Mouse (Mus musculus) kidney, postnatal 25 days (tissue): ENCODE data around the gene Olfr960.

ENCODE experiments used
- DNase-seq, 2 experiments: peaks; one replicate each; pipeline ENCODE4 v3.0.0; 2021; ENCODE audit warnings: mixed read lengths in 2 of 2

Gene Olfr960

DNA sequence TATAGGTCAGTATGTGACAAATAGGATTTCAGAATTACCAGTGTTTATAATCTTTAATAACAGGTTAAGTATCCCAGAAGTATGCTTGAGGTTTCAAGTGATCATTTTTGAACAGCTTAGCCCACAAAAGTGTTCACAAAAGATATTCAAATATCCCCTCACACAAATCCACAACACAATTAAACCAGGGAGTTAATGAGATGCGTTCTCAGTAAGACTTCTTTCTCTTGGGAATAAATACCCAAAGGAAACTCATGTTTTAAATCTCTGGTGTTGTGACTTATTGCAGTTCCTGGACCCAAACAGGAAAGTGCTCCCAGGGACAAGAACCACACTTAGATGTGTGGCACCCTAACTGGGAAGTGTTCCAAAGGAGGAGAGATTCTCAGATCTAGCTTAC is at the start of gene Olfr960:
Olfr960 (plus strand) TSS at position 301 of the 400 bp plus-strand sequence.
- DNase-seq, result no peak

DNA sequence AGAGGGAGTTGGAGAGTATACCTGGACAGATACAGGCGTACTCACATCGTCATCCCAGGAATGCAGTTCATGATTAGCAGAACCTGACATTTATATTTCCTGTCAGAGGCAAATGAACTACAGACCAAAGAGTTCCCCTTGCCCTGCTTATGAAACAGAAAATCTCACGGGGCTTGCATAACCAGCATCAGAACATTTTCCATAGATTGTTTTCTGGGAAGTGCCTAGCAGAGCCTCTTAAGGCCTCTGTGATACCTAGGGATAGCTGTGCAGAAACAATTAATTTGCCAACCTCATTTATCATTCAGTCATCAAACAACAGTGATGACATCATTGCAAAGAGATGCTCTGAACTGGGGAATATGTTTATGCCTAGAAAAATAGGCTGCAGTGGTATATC is 45.7 kb upstream of the Olfr960 start, which contains the start of gene Olfr959:
Olfr959 (minus strand) TSS at position 101 of the 400 bp plus-strand sequence.
- no peak for DNase-seq

DNA sequence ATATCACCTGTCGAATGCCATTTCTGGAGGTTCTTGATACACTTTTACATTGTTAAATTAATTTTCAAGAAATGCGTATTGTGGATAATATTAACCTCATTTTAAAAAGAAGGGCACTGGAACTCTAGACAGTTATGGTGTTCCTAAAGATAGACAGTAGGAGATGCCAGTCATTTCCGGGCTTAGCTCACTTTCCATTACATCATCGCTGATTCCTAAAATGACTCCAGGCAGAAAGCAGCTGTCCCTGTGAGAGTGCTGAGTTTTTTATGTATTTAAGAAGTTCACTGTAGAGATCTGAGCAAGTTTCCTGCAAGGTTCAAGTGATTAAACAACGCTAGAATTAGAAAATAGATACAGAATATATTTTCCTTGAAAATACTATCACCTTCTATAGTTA is 44.1 kb upstream of the Olfr960 start:
- no peak for DNase-seq

DNA sequence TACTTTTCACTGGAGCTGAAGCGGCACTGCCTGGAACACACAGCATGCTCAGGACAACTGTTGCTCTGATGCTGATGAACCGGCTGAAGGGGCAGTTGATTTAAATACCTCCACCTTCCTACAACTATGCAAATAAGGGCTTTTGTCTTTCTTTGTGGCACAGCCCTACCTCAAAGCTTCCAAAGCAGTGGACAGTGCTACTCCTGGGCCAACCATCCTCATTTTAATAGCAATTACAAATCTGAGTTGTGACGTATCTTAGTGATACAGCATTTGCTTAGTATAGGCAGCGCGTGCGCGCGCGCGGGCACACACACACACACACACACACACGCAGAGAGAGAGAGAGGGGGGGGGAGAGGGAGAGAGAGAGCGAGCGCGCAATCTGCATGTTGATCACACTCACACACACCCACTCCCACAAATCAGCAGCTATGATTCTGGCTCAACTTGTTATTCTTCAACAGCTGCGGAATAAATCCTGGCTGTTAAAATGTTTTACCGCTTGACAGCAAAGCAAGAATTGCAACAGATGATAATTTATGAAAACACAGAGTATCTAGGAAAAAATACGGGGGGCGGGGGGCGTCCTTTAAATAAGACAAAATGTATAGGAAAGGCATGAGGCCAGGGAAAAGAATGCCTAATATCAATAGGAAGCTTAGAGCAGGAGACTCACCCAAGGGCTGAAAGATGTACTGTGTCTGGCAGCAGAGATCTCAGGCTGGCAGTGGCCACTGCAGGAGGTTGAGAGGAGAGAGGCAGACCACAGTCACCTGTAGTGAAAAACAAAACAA is 18.4 kb upstream of the Olfr960 start:
- no peak for DNase-seq

DNA sequence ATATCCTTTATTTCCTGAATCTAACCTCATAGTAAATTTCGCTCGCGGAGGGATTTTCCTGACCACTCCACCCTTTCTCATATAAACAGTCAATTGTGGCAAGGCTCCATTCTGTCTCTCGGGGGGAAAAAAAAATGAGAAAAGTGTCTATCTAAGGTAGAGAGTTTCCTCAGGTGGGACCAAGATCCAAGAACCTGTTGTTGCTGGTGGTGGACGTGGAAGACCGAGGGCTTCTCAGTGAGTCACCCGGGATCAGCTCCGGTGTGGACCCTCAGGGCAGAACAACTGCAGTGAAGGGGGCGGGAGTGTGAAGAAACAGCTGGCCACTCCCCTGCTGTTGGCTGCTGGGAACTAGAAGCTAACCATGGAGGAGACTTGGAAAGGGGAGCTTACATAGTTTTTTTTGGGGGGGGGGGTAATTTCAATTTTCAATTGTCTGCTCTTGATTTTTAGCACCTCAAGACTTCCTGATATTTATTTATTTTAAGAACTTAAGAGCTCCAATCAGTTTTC is 17.8 kb upstream of the Olfr960 start:
- DNase-seq, result no peak

- DNase-seq, result no peak
Observed at GRCm38 (mm10) chr9:39603999-39604453, 17.1 kb upstream of the Olfr960 start, which contains the start of gene AW551984. Gene AW551984 (minus strand): TSS chr9:39604403.

GRCm38 (mm10) chr9:39608497-39608896 is 12.7 kb upstream of the Olfr960 start:
- DNase-seq, result no peak

DNA sequence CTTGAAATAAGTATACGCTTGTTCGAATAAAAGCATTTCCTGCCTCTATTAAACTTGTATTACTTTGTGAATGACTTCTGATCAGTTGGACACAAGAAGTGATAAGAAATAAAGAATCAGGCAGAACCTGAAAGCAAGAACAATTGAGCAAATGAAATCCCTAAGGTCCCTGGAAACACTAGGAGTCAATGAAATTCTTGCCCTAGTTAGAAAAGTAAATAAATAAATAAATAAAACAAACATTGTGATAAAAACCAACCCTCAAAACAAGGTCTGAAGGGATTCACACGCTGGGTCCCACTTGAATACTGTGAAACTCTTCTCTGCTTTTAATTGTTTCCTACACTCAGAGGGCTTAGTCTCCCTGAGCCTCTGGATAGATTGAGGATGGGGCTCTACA is 10.8 kb upstream of the Olfr960 start, which contains the start of gene Olfr148:
Olfr148 (plus strand) TSS at position 301 of the 400 bp plus-strand sequence.
- DNase-seq, result no peak

DNA sequence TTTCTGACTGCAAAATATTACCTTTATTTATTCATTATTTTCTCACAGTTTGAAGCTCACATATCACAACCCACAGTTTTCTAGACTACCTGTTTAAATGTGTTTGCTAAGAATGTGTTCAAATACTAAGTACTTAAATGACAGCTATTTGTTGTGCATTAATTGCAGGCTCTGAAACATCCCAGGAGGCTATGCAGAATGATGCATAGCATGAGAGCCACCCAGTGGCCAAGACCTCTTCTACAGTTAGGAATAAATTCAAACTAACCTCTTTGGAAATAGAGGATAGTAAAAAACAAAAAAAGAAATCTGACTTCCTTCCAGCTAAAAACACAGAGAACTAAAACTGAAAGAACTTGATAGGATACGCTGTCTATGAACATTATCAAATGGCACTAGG is 9.2 kb upstream of the Olfr960 start:
- peak in 1 of 2 experiments; percentile 14 for DNase-seq

DNA sequence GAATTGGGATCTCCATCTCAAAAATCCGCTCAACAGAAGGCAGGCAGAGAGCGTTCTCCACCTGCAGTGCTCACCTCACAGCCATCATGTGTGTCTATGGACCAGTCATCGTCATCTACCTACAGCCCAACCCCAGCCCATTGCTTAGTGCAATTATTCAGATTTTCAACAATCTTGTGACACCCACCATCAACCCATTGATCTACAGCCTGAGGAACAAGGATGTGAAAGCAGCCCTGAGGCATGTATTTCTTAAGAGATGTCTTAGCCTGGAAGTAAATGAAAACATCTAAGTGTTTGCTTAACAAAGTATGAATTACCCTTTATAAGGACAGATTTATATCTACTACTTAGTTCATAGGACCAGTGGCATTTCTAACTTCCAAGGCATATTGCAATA is 2.6 kb downstream of the Olfr960 start:
- no peak for DNase-seq

GRCm38 (mm10) chr9:39624711-39625110 is 3.5 kb downstream of the Olfr960 start:
- no peak for DNase-seq

GRCm38 (mm10) chr9:39629069-39629468 is 7.9 kb downstream of the Olfr960 start:
- no peak for DNase-seq

DNA sequence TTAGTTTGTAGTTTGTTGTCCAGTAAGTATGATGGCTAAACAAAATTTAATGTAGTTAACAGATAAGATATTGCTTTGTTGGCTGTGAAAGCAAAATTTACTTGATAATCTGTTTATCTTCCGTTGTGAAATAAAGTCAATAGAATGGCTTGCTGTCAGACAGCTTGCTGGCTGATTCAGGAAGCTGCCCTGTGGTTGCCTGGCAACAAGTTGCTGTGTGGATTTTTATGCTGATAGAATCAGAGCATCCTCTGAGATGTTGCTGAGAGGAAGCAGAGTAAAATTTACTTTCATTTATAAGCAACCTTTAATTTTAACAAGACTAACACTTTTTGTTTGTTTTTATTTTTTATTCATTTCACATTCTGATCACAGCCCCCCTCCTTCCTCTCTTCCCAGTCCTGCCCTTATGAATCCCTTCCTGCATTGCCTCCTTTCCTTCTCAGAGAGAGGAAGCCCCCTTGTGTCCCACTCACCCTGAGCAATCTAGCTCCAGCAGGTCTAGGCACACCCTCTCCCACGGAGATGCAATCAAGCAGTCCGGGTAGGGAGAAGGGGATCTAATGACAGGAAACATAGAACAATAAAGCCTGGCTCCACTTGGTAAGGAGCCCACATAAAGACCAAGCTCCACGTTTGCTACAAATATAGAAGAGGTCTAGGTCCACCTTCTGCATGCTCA is 12.9 kb downstream of the Olfr960 start:
- no peak for DNase-seq

- DNase-seq, result no peak
Observed at GRCm38 (mm10) chr9:39644785-39645184, 23.6 kb downstream of the Olfr960 start, which contains the start of gene Olfr961. Gene Olfr961 (plus strand): TSS chr9:39645085.

DNA sequence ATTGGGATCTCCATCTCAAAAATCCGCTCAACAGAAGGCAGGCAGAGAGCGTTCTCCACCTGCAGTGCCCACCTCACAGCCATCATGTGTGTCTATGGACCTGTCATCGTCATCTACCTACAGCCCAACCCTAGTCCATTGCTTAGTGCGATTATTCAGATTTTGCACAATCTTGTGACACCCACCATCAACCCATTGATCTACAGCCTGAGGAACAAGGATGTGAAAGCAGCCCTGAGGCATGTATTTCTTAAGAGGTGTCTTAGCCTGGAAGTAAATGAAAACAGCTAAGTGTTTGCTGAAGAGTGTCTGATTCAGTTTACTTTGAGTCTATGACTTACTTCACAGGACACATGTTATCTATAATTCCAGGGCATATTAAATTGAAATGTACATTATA is 26.2 kb downstream of the Olfr960 start:
- no peak for DNase-seq

DNA sequence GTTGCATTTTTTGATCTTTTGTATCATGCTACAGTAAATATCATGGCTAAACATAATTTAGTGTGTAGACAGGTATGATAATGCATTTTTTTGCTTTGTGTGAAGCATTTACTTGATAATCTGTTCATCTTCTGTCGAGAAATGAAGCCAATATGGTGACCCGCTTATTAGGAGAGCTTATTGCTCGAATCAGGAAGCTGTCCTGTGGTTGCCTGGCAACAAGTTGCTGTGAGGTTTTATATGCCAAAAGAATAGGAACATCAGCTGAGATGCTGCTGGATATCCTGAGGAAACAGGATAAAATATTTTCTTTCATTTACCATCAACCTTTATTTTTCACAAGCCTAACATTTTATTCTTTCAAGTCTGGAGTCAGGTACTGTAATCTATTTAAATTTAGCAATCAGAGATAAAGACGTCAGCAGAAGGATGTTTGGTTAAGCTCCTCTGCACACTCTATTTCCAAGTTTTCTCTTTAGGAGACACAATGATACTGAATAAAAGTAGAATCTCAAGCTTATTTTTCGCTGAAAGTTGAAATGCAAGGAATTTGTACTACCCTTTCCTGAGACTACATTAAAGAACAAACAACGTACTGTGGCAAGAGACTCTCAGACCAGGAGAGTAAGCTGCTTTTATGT is 33.7 kb downstream of the Olfr960 start:
- DNase-seq, result no peak

- DNase-seq, result no peak
Observed at GRCm38 (mm10) chr9:39666905-39667304, 45.7 kb downstream of the Olfr960 start, which contains the start of gene Olfr963. Gene Olfr963 (plus strand): TSS chr9:39667205.

- no peak for DNase-seq
Observed at GRCm38 (mm10) chr9:39669723-39670122, 48.5 kb downstream of the Olfr960 start.
